In the genomic region with DNA sequence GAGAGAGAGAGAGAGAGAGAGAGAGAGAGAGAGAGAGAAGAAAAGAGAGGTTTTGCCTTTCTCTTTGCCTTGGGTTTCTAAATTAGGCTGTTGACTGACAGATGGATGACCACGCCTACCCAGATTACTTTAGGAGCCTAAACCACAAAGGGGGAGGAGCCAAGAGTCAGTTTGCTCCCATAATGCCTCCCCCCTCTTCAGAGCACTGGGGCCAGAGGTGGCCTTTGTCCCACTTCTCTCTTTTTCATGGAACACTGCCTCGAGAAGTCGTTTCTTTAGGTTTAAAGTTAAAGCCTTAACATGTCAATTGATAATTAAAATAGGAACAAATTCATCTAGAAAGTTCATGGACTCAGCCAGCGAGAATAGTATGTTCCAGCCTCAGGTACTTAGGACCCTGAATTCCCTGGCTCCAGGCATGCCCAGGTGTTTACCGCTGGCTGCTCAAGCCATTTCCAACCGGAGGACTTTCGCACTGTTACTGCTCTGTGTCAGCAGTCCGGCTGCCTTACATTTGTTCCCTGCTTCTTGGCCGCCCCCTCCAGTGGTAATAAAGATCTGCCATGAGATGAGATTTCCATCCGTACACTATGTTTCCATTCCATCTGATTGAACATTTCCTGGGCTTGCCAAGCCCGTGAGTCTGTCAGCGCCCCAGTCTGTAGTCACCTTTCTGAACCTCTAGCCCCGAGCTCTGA, we compare ENCODE assay signal across 13 mouse cellular contexts. TPM values are rescaled to one million over a fixed set of nuclear protein-coding genes. Genes with fewer than 3 reads are reported as not detected.
A peak's percentile ranks its signal among the peaks of the same experiment; 100 is the strongest.
DNase-seq lines count a peak whose midpoint lies in the region; ATAC-seq lines count a peak whose summit lies in the region.
"Had no signal": no experiment of that assay in that cellular context is flagged by ENCODE, and none has a peak within 500 bp of the region (broad histone marks: within the 10 kb centered on the region; RNA-seq: fewer than 3 reads in every experiment).

No protein-coding gene starts in this region.

- ATAC-seq in embryonic facial prominence, embryonic 14.5 days (ENCODE audit: low read depth): no peak
- ATAC-seq: forebrain, embryonic 13.5 days; intestine, embryonic 16.5 days had no signal

- H3K36me3 ChIP-seq in embryonic facial prominence, embryonic 14.5 days (ENCODE audit: control insufficient read depth, insufficient read depth, low read length): no peaks in the 10 kb centered on the region
- H3K36me3 ChIP-seq in embryonic facial prominence, embryonic 10.5 days (replicated peaks): no peaks in the 10 kb centered on the region
- H3K36me3 ChIP-seq: heart, embryonic 15.5 days had no signal

- WGBS in embryonic facial prominence, embryonic 14.5 days: 60% methylated on average over 13 of the region's 13 CpGs
- 76% methylated on average over 13 of the region's 13 CpGs for WGBS in embryonic facial prominence, embryonic 10.5 days

- H3K27ac ChIP-seq in embryonic facial prominence, embryonic 14.5 days (replicated peaks; ENCODE audit: low read depth, low read length): no peak overlapping the region
- no peak overlapping the region for H3K27ac ChIP-seq in embryonic facial prominence, embryonic 10.5 days (replicated peaks)
- H3K27ac ChIP-seq: forebrain, embryonic 13.5 days; heart, embryonic 15.5 days had no signal

- H3K9me3 ChIP-seq in embryonic facial prominence, embryonic 14.5 days (ENCODE audit: control insufficient read depth, low read length): no peaks in the 10 kb centered on the region
- H3K9me3 ChIP-seq in embryonic facial prominence, embryonic 10.5 days: no peaks in the 10 kb centered on the region
- H3K9me3 ChIP-seq: forebrain, embryonic 13.5 days; heart, embryonic 15.5 days had no signal

- no peak overlapping the region for H3K9ac ChIP-seq in embryonic facial prominence, embryonic 14.5 days (ENCODE audit: low read depth, low read length)
- H3K9ac ChIP-seq: forebrain, embryonic 13.5 days; heart, embryonic 15.5 days had no signal

- H3K4me2 ChIP-seq in embryonic facial prominence, embryonic 14.5 days (ENCODE audit: low read depth, low read length): no peak overlapping the region
- H3K4me2 ChIP-seq: forebrain, embryonic 13.5 days; heart, embryonic 15.5 days had no signal

- H3K4me1 ChIP-seq in embryonic facial prominence, embryonic 14.5 days (ENCODE audit: control insufficient read depth, insufficient read depth, low read length): no peaks in the 10 kb centered on the region
- H3K4me1 ChIP-seq in embryonic facial prominence, embryonic 10.5 days: 0 out of 2 replicates have a peak, but pooled peaks cover 7% of the 10 kb centered on the region
- H3K4me1 ChIP-seq: heart, embryonic 15.5 days had no signal

- DNase-seq in embryonic facial prominence, embryonic 14.5 days (ENCODE audit: low spot score): peak; percentile 50
- DNase-seq in embryonic facial prominence, embryonic 10.5 days (ENCODE audit: low spot score): no peak
- peak; percentile 40 for DNase-seq in 3T3-L1 (ENCODE audit: low read depth, low spot score)
- DNase-seq in c-Kit-positive CD71-positive TER-119-positive erythroid progenitor cells, embryonic 14.5 days (ENCODE audit: low spot score): peak; percentile 25
- DNase-seq in kidney, postnatal 10 days: peak; percentile 63
- DNase-seq in adrenal gland, adult 18-20 months (ENCODE audit: low spot score in 2 of 2): no peak
- DNase-seq in neural tube, embryonic 10.5 days (ENCODE audit: extremely low spot score, low spot score): no peak
- no peak for DNase-seq in cerebellum, postnatal 36 days
- DNase-seq: adrenal gland, adult 8-10 months; cerebellum, adult 9-11 months had no signal

- no peak overlapping the region for H3K4me3 ChIP-seq in embryonic facial prominence, embryonic 14.5 days (ENCODE audit: low read depth, low read length)
- H3K4me3 ChIP-seq in embryonic facial prominence, embryonic 10.5 days: no peak overlapping the region
- H3K4me3 ChIP-seq: forebrain, embryonic 13.5 days; heart, embryonic 15.5 days had no signal

- no peaks in the 10 kb centered on the region for H3K27me3 ChIP-seq in embryonic facial prominence, embryonic 14.5 days (replicated peaks; ENCODE audit: control insufficient read depth, insufficient read depth, low read length)
- no peaks in the 10 kb centered on the region for H3K27me3 ChIP-seq in embryonic facial prominence, embryonic 10.5 days (replicated peaks; ENCODE audit: low read depth, poor library complexity, severe bottlenecking)
- H3K27me3 ChIP-seq: forebrain, embryonic 13.5 days; heart, embryonic 15.5 days had no signal

RNA-seq across cellular contexts. Expression of gene Atp1a1, which starts 43.8 kb away (rescaled TPM):
- polyA plus RNA-seq in embryonic facial prominence, embryonic 14.5 days (2014; fragmentation: Nextera tagmentation; extraction: Ambion mirVana): 153 and 162 TPM in 2 replicates
- polyA plus RNA-seq in embryonic facial prominence, embryonic 10.5 days (2016; fragmentation: Nextera tagmentation; extraction: Ambion mirVana): 38.4 and 45.5 TPM in 2 replicates
- total RNA-seq in adrenal gland, adult 18-20 months (2021): 100 to 1,000 TPM; 737 to 778 TPM

Comparison
In these comparisons a context has a peak if more than half of its experiments do, and no peak if none do; other contexts are left out.
1. DNase-seq: peak in embryonic facial prominence, embryonic 14.5 days (single experiment), 3T3-L1 (single experiment), c-Kit-positive CD71-positive TER-119-positive erythroid progenitor cells, embryonic 14.5 days (single experiment) and kidney, postnatal 10 days (single experiment); none in embryonic facial prominence, embryonic 10.5 days (single experiment), adrenal gland, adult 18-20 months (0 of 2), neural tube, embryonic 10.5 days (single experiment) and cerebellum, postnatal 36 days (0 of 2).